ENCODE assay signal across 11 mouse cellular contexts in genomic region chr2:74120051-74120450, GRCm38 (mm10).
DNase-seq lines count a peak whose midpoint lies in the region; ATAC-seq and TF ChIP-seq lines count a peak whose summit lies in the region.
"Had no signal": no experiment of that assay in that cellular context is flagged by ENCODE, and none has a peak within 500 bp of the region (broad histone marks: within the 10 kb centered on the region; RNA-seq: fewer than 3 reads in every experiment).

No protein-coding gene starts in this region.

- peaks cover 3% of the 10 kb centered on the region for H3K4me1 ChIP-seq in intestine, embryonic 15.5 days (replicated peaks)
- H3K4me1 ChIP-seq in intestine, postnatal 0 days (replicated peaks; ENCODE audit: control insufficient read depth, insufficient read depth, low read length) = no peaks in the 10 kb centered on the region
- peaks cover 32% of the 10 kb centered on the region for H3K4me1 ChIP-seq in hindbrain, embryonic 13.5 days (replicated peaks)
- peaks cover 14% of the 10 kb centered on the region for H3K4me1 ChIP-seq in midbrain, embryonic 16.5 days (ENCODE audit: control insufficient read depth, insufficient read depth, low read length)
- H3K4me1 ChIP-seq in lung, postnatal 0 days (ENCODE audit: insufficient read depth, low read depth, low read length) = no peaks in the 10 kb centered on the region

- no peaks in the 10 kb centered on the region for H3K27me3 ChIP-seq in intestine, embryonic 15.5 days (replicated peaks)
- no peaks in the 10 kb centered on the region for H3K27me3 ChIP-seq in intestine, postnatal 0 days (replicated peaks; ENCODE audit: control insufficient read depth, insufficient read depth, low read length)
- no peaks in the 10 kb centered on the region for H3K27me3 ChIP-seq in hindbrain, embryonic 13.5 days
- peaks cover 2% of the 10 kb centered on the region; the same call in 1 of the 2 replicates for H3K27me3 ChIP-seq in midbrain, embryonic 16.5 days (ENCODE audit: control insufficient read depth, insufficient read depth, low read depth, low read length)
- no peaks in the 10 kb centered on the region for H3K27me3 ChIP-seq in lung, postnatal 0 days (replicated peaks; ENCODE audit: insufficient read depth, low read length)
- H3K27me3 ChIP-seq: heart, embryonic 12.5 days had no signal

- TF ChIP-seq CTCF in intestine, postnatal 0 days (IDR thresholded peaks at IDR 0.05; ENCODE audit: low read depth) = no peak
- TF ChIP-seq CTCF in lung, postnatal 0 days (IDR thresholded peaks at IDR 0.05) = no peak

- peak overlapping the region; percentile 22; the same call in 1 of the 2 replicates for H3K4me2 ChIP-seq in intestine, embryonic 15.5 days (replicated peaks)
- H3K4me2 ChIP-seq in intestine, postnatal 0 days (replicated peaks; ENCODE audit: low read depth) = no peak overlapping the region
- H3K4me2 ChIP-seq in hindbrain, embryonic 13.5 days = peak overlapping the region; percentile 25
- 0 out of 2 replicates have a peak overlapping the region, but pooled peaks have one; percentile 5 for H3K4me2 ChIP-seq in midbrain, embryonic 16.5 days (ENCODE audit: low read length)
- no peak overlapping the region for H3K4me2 ChIP-seq in lung, postnatal 0 days (replicated peaks; ENCODE audit: low read depth, low read length)
- H3K4me2 ChIP-seq: heart, embryonic 12.5 days had no signal

- no peaks in the 10 kb centered on the region for H3K36me3 ChIP-seq in intestine, embryonic 15.5 days
- H3K36me3 ChIP-seq in intestine, postnatal 0 days (ENCODE audit: control insufficient read depth, insufficient read depth) = no peaks in the 10 kb centered on the region
- H3K36me3 ChIP-seq in hindbrain, embryonic 13.5 days = no peaks in the 10 kb centered on the region
- no peaks in the 10 kb centered on the region for H3K36me3 ChIP-seq in midbrain, embryonic 16.5 days (ENCODE audit: control insufficient read depth, insufficient read depth, low read length)
- no peaks in the 10 kb centered on the region for H3K36me3 ChIP-seq in lung, postnatal 0 days (ENCODE audit: insufficient read depth, low read length)
- H3K36me3 ChIP-seq: heart, embryonic 12.5 days had no signal

- no peaks in the 10 kb centered on the region for H3K9me3 ChIP-seq in intestine, embryonic 15.5 days
- no peaks in the 10 kb centered on the region for H3K9me3 ChIP-seq in intestine, postnatal 0 days (ENCODE audit: control insufficient read depth)
- H3K9me3 ChIP-seq in hindbrain, embryonic 13.5 days = no peaks in the 10 kb centered on the region
- no peaks in the 10 kb centered on the region for H3K9me3 ChIP-seq in midbrain, embryonic 16.5 days (replicated peaks; ENCODE audit: control insufficient read depth, low read length, poor library complexity, severe bottlenecking)
- H3K9me3 ChIP-seq in lung, postnatal 0 days (ENCODE audit: low read length) = no peaks in the 10 kb centered on the region
- H3K9me3 ChIP-seq: heart, embryonic 12.5 days had no signal

- peak; percentile 28 for DNase-seq in embryo, embryonic 11 days
- DNase-seq in right cerebral cortex, adult 18-20 months = no peak
- DNase-seq in urinary bladder, postnatal 36 days (ENCODE audit: low spot score in 2 of 2) = no peak
- no peak for DNase-seq in lung, postnatal 0 days (ENCODE audit: low spot score)
- DNase-seq: cerebellum, postnatal 25 days; gastrocnemius, adult 2 months had no signal

- no peak for ATAC-seq in intestine, embryonic 15.5 days
- no peak for ATAC-seq in intestine, postnatal 0 days
- no peak for ATAC-seq in hindbrain, embryonic 13.5 days (ENCODE audit: low FRiP score)
- ATAC-seq in midbrain, embryonic 16.5 days = no peak
- no peak for ATAC-seq in lung, postnatal 0 days

- no peak overlapping the region for H3K27ac ChIP-seq in intestine, embryonic 15.5 days
- H3K27ac ChIP-seq in intestine, postnatal 0 days (ENCODE audit: low read depth, low read length) = no peak overlapping the region
- peak overlapping the region; percentile 87 for H3K27ac ChIP-seq in hindbrain, embryonic 13.5 days
- peak overlapping the region; percentile 64 for H3K27ac ChIP-seq in midbrain, embryonic 16.5 days (ENCODE audit: low read length)
- H3K27ac ChIP-seq in lung, postnatal 0 days (ENCODE audit: low read length) = no peak overlapping the region
- H3K27ac ChIP-seq: gastrocnemius, adult 2 months had no signal

- H3K4me3 ChIP-seq in intestine, embryonic 15.5 days (replicated peaks) = no peak overlapping the region
- no peak overlapping the region for H3K4me3 ChIP-seq in intestine, postnatal 0 days (ENCODE audit: low read depth, low read length)
- no peak overlapping the region for H3K4me3 ChIP-seq in hindbrain, embryonic 13.5 days
- H3K4me3 ChIP-seq in midbrain, embryonic 16.5 days (ENCODE audit: low read depth, low read length) = no peak overlapping the region
- no peak overlapping the region for H3K4me3 ChIP-seq in lung, postnatal 0 days (ENCODE audit: low read depth, low read length)
- H3K4me3 ChIP-seq: gastrocnemius, adult 2 months; heart, embryonic 12.5 days had no signal

- H3K9ac ChIP-seq in intestine, embryonic 15.5 days = no peak overlapping the region
- no peak overlapping the region for H3K9ac ChIP-seq in intestine, postnatal 0 days (ENCODE audit: low read depth, low read length)
- H3K9ac ChIP-seq in hindbrain, embryonic 13.5 days = peak overlapping the region; percentile 29; the same call in 1 of the 2 replicates
- H3K9ac ChIP-seq in midbrain, embryonic 16.5 days (ENCODE audit: low read depth, low read length) = no peak overlapping the region
- no peak overlapping the region for H3K9ac ChIP-seq in lung, postnatal 0 days (replicated peaks; ENCODE audit: low read depth)
- H3K9ac ChIP-seq: heart, embryonic 12.5 days had no signal

- TF ChIP-seq EP300 in lung, postnatal 0 days (IDR thresholded peaks at IDR 0.05) = no peak

- WGBS in intestine, embryonic 15.5 days = 41% methylated on average over 10 of the region's 10 CpGs
- WGBS in intestine, postnatal 0 days = 57% methylated on average over 10 of the region's 10 CpGs
- WGBS in hindbrain, embryonic 13.5 days = 15% methylated on average over 10 of the region's 10 CpGs
- 37% methylated on average over 10 of the region's 10 CpGs for WGBS in midbrain, embryonic 16.5 days
- WGBS in lung, postnatal 0 days = 47% methylated on average over 10 of the region's 10 CpGs

Comparison
In these comparisons a context has a peak if more than half of its experiments do, and no peak if none do; other contexts are left out.
1. H3K4me2 ChIP-seq: peak in intestine, embryonic 15.5 days (single experiment), hindbrain, embryonic 13.5 days (single experiment) and midbrain, embryonic 16.5 days (single experiment); none in intestine, postnatal 0 days (single experiment) and lung, postnatal 0 days (single experiment).
2. H3K27ac ChIP-seq: peak in hindbrain, embryonic 13.5 days (single experiment) and midbrain, embryonic 16.5 days (single experiment); none in intestine, embryonic 15.5 days (single experiment), intestine, postnatal 0 days (single experiment) and lung, postnatal 0 days (single experiment).